Mouse (Mus musculus): ENCODE results near the gene Lpp. TPM values are rescaled to one million over a fixed set of nuclear protein-coding genes. Genes with fewer than 3 reads are reported as not detected.

Lpp gene
- total RNA-seq, 4 experiments from 2014 or later = 6.2 to 7.6 (median 6.8) TPM

- no peak for DNase-seq (ENCODE audit: low spot score in 2 of 2)
These were observed 104.9 kb downstream of the Lpp start for GRCm38 (mm10) chr16:24498103-24498659.

GRCm38 (mm10) chr16:24501197-24501596, 107.9 kb downstream of the Lpp start:
- DNase-seq (ENCODE audit: low spot score in 2 of 2) = no peak

- no peak for DNase-seq (ENCODE audit: low spot score in 2 of 2)
These were observed 108.5 kb downstream of the Lpp start for GRCm38 (mm10) chr16:24501628-24502294.

GRCm38 (mm10) chr16:24502295-24502823, 109.1 kb downstream of the Lpp start:
- no peak for DNase-seq (ENCODE audit: low spot score in 2 of 2)

- no peak for DNase-seq (ENCODE audit: low spot score in 2 of 2)
These were observed 111.7 kb downstream of the Lpp start for GRCm38 (mm10) chr16:24504838-24505605.

- DNase-seq (ENCODE audit: low spot score in 2 of 2) = no peak
These were observed 112.9 kb downstream of the Lpp start for GRCm38 (mm10) chr16:24506237-24506636.

GRCm38 (mm10) chr16:24506740-24507139, 113.4 kb downstream of the Lpp start:
- no peak for DNase-seq (ENCODE audit: low spot score in 2 of 2)

GRCm38 (mm10) chr16:24507927-24508540, 114.7 kb downstream of the Lpp start:
- DNase-seq (ENCODE audit: low spot score in 2 of 2) = no peak

GRCm38 (mm10) chr16:24509100-24509812, 115.9 kb downstream of the Lpp start:
- DNase-seq (ENCODE audit: low spot score in 2 of 2) = no peak

GRCm38 (mm10) chr16:24509813-24510166, 116.5 kb downstream of the Lpp start:
- DNase-seq (ENCODE audit: low spot score in 2 of 2) = no peak

GRCm38 (mm10) chr16:24513228-24513627, 119.9 kb downstream of the Lpp start:
- no peak for DNase-seq (ENCODE audit: low spot score in 2 of 2)

- no peak for DNase-seq (ENCODE audit: low spot score in 2 of 2)
These were observed 121.8 kb downstream of the Lpp start for GRCm38 (mm10) chr16:24514802-24515727.

- no peak for DNase-seq (ENCODE audit: low spot score in 2 of 2)
These were observed 123.7 kb downstream of the Lpp start for GRCm38 (mm10) chr16:24516993-24517392.

GRCm38 (mm10) chr16:24517501-24518042, 124.3 kb downstream of the Lpp start:
- no peak for DNase-seq (ENCODE audit: low spot score in 2 of 2)

GRCm38 (mm10) chr16:24518785-24519184, 125.5 kb downstream of the Lpp start:
- no peak for DNase-seq (ENCODE audit: low spot score in 2 of 2)

- DNase-seq (ENCODE audit: low spot score in 2 of 2) = no peak
These were observed 133.9 kb downstream of the Lpp start for GRCm38 (mm10) chr16:24527219-24527618.

- DNase-seq (ENCODE audit: low spot score in 2 of 2) = no peak
These were observed 138.4 kb downstream of the Lpp start for GRCm38 (mm10) chr16:24531681-24532080.

GRCm38 (mm10) chr16:24535221-24535620, 141.9 kb downstream of the Lpp start:
- DNase-seq (ENCODE audit: low spot score in 2 of 2) = peak in 1 of 2 experiments; percentile 11

GRCm38 (mm10) chr16:24536261-24536660, 143.0 kb downstream of the Lpp start:
- DNase-seq (ENCODE audit: low spot score in 2 of 2) = peak in 1 of 2 experiments; percentile 11

- DNase-seq (ENCODE audit: low spot score in 2 of 2) = no peak
These were observed 145.7 kb downstream of the Lpp start for GRCm38 (mm10) chr16:24539003-24539402.
